In genomic region chr11:97818571-97818970, GRCm38 (mm10) we compare ENCODE assay signal across 9 mouse cellular contexts. TPM values are rescaled to one million over a fixed set of nuclear protein-coding genes. Genes with fewer than 3 reads are reported as not detected.
DNase-seq lines count a peak whose midpoint lies in the region; ATAC-seq and TF ChIP-seq lines count a peak whose summit lies in the region.
"Had no signal": no experiment of that assay in that cellular context is flagged by ENCODE, and none has a peak within 500 bp of the region (broad histone marks: within the 10 kb centered on the region; RNA-seq: fewer than 3 reads in every experiment).

No protein-coding gene starts in this region.

- ATAC-seq in liver, embryonic 11.5 days (replicated peaks; ENCODE audit: low FRiP score): no peak
- peak; percentile 86; the same call in 1 of the 2 replicates for ATAC-seq in neural tube, embryonic 14.5 days (ENCODE audit: low read depth)

- H3K27ac ChIP-seq in kidney, adult 2 months (ENCODE audit: insufficient read depth, low read depth, low read length): peak overlapping the region; percentile 41
- peak overlapping the region; percentile 62 for H3K27ac ChIP-seq in liver, embryonic 11.5 days (ENCODE audit: low read depth, low read length)
- H3K27ac ChIP-seq in neural tube, embryonic 14.5 days (ENCODE audit: low read depth, low read length): no peak overlapping the region
- H3K27ac ChIP-seq: liver, embryonic 14.5 days had no signal

- H3K9me3 ChIP-seq in liver, embryonic 11.5 days (ENCODE audit: control insufficient read depth, low read length): no peaks in the 10 kb centered on the region
- H3K9me3 ChIP-seq in neural tube, embryonic 14.5 days (ENCODE audit: control insufficient read depth, low read length): no peaks in the 10 kb centered on the region

- peak overlapping the region; percentile 44; the same call in 1 of the 2 replicates for H3K9ac ChIP-seq in liver, embryonic 11.5 days (ENCODE audit: low read depth, low read length)
- no peak overlapping the region for H3K9ac ChIP-seq in neural tube, embryonic 14.5 days (replicated peaks; ENCODE audit: low read depth, low read length)
- H3K9ac ChIP-seq: liver, embryonic 14.5 days had no signal

- peak overlapping the region; percentile 4; the same call in 1 of the 2 replicates for H3K4me2 ChIP-seq in liver, embryonic 11.5 days
- no peak overlapping the region for H3K4me2 ChIP-seq in neural tube, embryonic 14.5 days (ENCODE audit: low read depth, low read length)

- 17% methylated on average over 4 of the region's 4 CpGs for WGBS in kidney, adult 2 months
- 18% methylated on average over 4 of the region's 4 CpGs for WGBS in liver, embryonic 11.5 days
- 5% methylated on average over 4 of the region's 4 CpGs for WGBS in neural tube, embryonic 14.5 days

- no peaks in the 10 kb centered on the region for H3K27me3 ChIP-seq in kidney, adult 2 months (replicated peaks; ENCODE audit: control insufficient read depth, insufficient read depth, low read length)
- no peaks in the 10 kb centered on the region for H3K27me3 ChIP-seq in liver, embryonic 11.5 days (replicated peaks; ENCODE audit: control insufficient read depth, insufficient read depth, low read length)
- H3K27me3 ChIP-seq in neural tube, embryonic 14.5 days (ENCODE audit: control insufficient read depth, insufficient read depth, low read length): no peaks in the 10 kb centered on the region

- no peak overlapping the region for H3K4me3 ChIP-seq in kidney, adult 2 months (ENCODE audit: insufficient read depth, low read depth, low read length)
- no peak overlapping the region for H3K4me3 ChIP-seq in liver, embryonic 11.5 days (ENCODE audit: low read depth, low read length)
- no peak overlapping the region for H3K4me3 ChIP-seq in neural tube, embryonic 14.5 days (ENCODE audit: low read depth, low read length)

- no peaks in the 10 kb centered on the region for H3K36me3 ChIP-seq in kidney, adult 2 months (ENCODE audit: control insufficient read depth, insufficient read depth, low read length)
- H3K36me3 ChIP-seq in liver, embryonic 11.5 days (ENCODE audit: control insufficient read depth, insufficient read depth, low read length): peaks cover 2% of the 10 kb centered on the region; the same call in 1 of the 2 replicates
- peaks cover 24% of the 10 kb centered on the region for H3K36me3 ChIP-seq in neural tube, embryonic 14.5 days (ENCODE audit: control insufficient read depth, insufficient read depth, low read length)

- peaks cover 71% of the 10 kb centered on the region for H3K4me1 ChIP-seq in kidney, adult 2 months (ENCODE audit: control insufficient read depth, insufficient read depth, low read length)
- H3K4me1 ChIP-seq in liver, embryonic 11.5 days (replicated peaks; ENCODE audit: control insufficient read depth, insufficient read depth, low read length): peaks cover 56% of the 10 kb centered on the region
- peaks cover 8% of the 10 kb centered on the region; the same call in 1 of the 2 replicates for H3K4me1 ChIP-seq in neural tube, embryonic 14.5 days (ENCODE audit: control insufficient read depth, insufficient read depth, low read length)

- no peak for TF ChIP-seq POLR2A in kidney, adult 2 months (IDR thresholded peaks at IDR 0.05; ENCODE audit: low read depth, low read length)

- TF ChIP-seq CTCF in kidney, adult 2 months (conservative IDR thresholded peaks at IDR 0.05; ENCODE audit: insufficient read depth, insufficient read length, low read depth, low read length): no peak

- peak; percentile 62 for DNase-seq in kidney, adult 2 months
- DNase-seq in kidney, adult 9 months: no peak
- peak; percentile 85 for DNase-seq in embryo, embryonic 10.5 days (ENCODE audit: low spot score)
- peak; percentile 62 for DNase-seq in heart, postnatal 4 days
- no peak for DNase-seq in liver, embryonic 11.5 days (ENCODE audit: low spot score)
- no peak for DNase-seq in spleen, postnatal 36 days (ENCODE audit: low spot score in 2 of 2)
- no peak for DNase-seq in urinary bladder, postnatal 10 days (ENCODE audit: low spot score)

RNA-seq across cellular contexts. Expression of gene Lasp1, which starts 19.8 kb away (rescaled TPM):
- polyA plus RNA-seq in kidney, adult 2 months (2012; rRNA removed): 106 and 110 TPM in 2 replicates
- 10 to 100 TPM; 73.3 to 74.4 TPM for total RNA-seq in heart, postnatal 4 days (2021)
- polyA plus RNA-seq in liver, embryonic 11.5 days (2014; fragmentation: Nextera tagmentation; extraction: Ambion mirVana): 54.7 and 55.3 TPM in 2 replicates
- polyA plus RNA-seq in neural tube, embryonic 14.5 days (2014; fragmentation: Nextera tagmentation; extraction: Ambion mirVana): 82.9 and 99.8 TPM in 2 replicates

RNA-seq across cellular contexts. Expression of gene B230217C12Rik, which starts 22.0 kb away (rescaled TPM):
- polyA plus RNA-seq in kidney, adult 2 months (2012; rRNA removed): 2.0 TPM in 2 replicates
- total RNA-seq in heart, postnatal 4 days (2021): under 1 TPM; 0.77 to 0.79 TPM
- 3.7 and 5.4 TPM in 2 replicates for polyA plus RNA-seq in liver, embryonic 11.5 days (2014; fragmentation: Nextera tagmentation; extraction: Ambion mirVana)
- 39.8 and 53.5 TPM in 2 replicates for polyA plus RNA-seq in neural tube, embryonic 14.5 days (2014; fragmentation: Nextera tagmentation; extraction: Ambion mirVana)

RNA-seq across cellular contexts. Expression of gene Rpl23, which starts 36.3 kb away (rescaled TPM):
- 118 and 181 TPM in 2 replicates for polyA plus RNA-seq in kidney, adult 2 months (2012; rRNA removed)
- total RNA-seq in heart, postnatal 4 days (2021): 100 to 1,000 TPM; 738 to 764 TPM
- polyA plus RNA-seq in liver, embryonic 11.5 days (2014; fragmentation: Nextera tagmentation; extraction: Ambion mirVana): 756 and 842 TPM in 2 replicates
- polyA plus RNA-seq in neural tube, embryonic 14.5 days (2014; fragmentation: Nextera tagmentation; extraction: Ambion mirVana): 347 and 366 TPM in 2 replicates

RNA-seq across cellular contexts. Expression of gene 1700001P01Rik, which starts 42.9 kb away (rescaled TPM):
- not detected in 2 replicates for polyA plus RNA-seq in kidney, adult 2 months (2012; rRNA removed)
- under 1 TPM in 1 of 2 experiments, not detected in 1; 0.45 TPM for total RNA-seq in heart, postnatal 4 days (2021)
- 0.64 TPM in 1 of 2 replicates, not detected in the other for polyA plus RNA-seq in liver, embryonic 11.5 days (2014; fragmentation: Nextera tagmentation; extraction: Ambion mirVana)
- polyA plus RNA-seq in neural tube, embryonic 14.5 days (2014; fragmentation: Nextera tagmentation; extraction: Ambion mirVana): 0.36 TPM in 1 of 2 replicates, not detected in the other

RNA-seq across cellular contexts. Expression of gene Cwc25, which starts 52.2 kb away (rescaled TPM):
- 7.1 and 8.5 TPM in 2 replicates for polyA plus RNA-seq in kidney, adult 2 months (2012; rRNA removed)
- 10 to 100 TPM; 10.8 to 11.7 TPM for total RNA-seq in heart, postnatal 4 days (2021)
- 12.9 and 13.1 TPM in 2 replicates for polyA plus RNA-seq in liver, embryonic 11.5 days (2014; fragmentation: Nextera tagmentation; extraction: Ambion mirVana)
- 13.8 and 13.9 TPM in 2 replicates for polyA plus RNA-seq in neural tube, embryonic 14.5 days (2014; fragmentation: Nextera tagmentation; extraction: Ambion mirVana)

Comparison
In these comparisons a context has a peak if more than half of its experiments do, and no peak if none do; other contexts are left out.
1. DNase-seq: peak in kidney, adult 2 months (single experiment), embryo, embryonic 10.5 days (single experiment) and heart, postnatal 4 days (single experiment); none in kidney, adult 9 months (single experiment), liver, embryonic 11.5 days (single experiment), spleen, postnatal 36 days (0 of 2) and urinary bladder, postnatal 10 days (single experiment).